Mouse (Mus musculus) T-helper 17 cell (primary cell): ENCODE data around the gene Dhrs7.

ENCODE experiments used
- in situ Hi-C, 2 experiments: fragments of 300-600 bp; cut with MboI, MseI; formaldehyde crosslinking; loops; 1 replicate in 1 of 2; 2 replicates in 1 of 2; pipeline ENCODE4 v1.15.1; 2025; ENCODE audit warnings: high pct_unique_total_duplicates in 2 of 2

Gene Dhrs7

DNA sequence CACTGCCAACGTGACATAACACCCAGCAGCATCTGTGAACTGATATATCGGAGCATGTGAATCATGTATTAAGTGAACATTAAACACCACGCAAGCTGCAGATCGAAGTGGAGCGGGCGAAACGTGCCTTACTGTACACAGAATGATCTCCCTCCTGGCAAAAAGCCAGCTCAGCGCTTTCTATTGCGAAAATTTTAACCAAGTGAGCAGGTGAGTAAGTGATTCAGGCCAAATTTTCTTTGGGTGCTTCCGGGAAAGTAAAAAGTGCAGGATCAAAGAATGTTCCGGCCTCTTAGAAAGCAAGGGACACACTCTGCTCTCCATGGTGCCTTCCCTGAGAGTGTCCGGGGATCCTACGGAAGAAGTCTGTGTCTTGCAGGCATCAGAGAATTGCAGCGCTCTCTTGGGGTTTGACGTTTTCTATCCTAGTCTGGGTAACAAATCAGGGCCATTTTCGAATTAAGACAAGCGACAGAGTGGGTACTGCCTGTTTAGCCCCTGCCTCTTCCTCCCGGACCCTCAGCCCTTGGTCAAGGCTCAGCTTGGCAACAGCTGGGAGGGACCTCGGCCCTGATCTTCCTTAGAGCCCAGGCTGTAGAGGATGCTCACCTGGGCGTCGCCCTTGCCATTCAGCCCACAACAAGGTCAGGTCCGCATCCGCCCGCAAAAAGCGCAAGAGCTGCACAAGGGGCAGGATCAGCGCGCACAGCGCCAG, 532 bp downstream of the Dhrs7 start:
- in situ Hi-C loops: loop anchor here (5.0 to 25.0 kb wide), 4 partner anchors 98 to 577 kb away; partner anchors contain the start of genes Jkamp (in 1 of the 2) and L3hypdh (in 1 of the 2)

DNA sequence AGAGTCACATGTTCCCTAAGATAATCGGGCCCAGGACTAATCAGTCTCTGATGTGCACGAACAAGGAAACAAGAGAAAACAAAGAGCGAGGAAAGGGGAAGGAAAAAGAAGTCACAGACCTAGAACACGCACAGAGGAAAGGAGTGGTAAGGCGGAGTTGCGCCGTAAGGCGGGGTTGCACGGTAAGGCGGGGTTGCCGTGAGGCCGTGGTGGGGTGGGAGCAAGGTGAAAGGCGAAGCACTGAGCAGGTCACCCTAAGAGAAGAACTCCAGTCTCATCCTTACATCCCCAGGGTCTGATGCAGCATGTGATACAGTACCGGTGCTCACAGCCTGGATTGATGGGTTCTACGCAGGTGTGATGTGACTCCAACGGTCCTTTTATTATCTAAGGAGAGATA, 8.9 kb downstream of the Dhrs7 start:
- in situ Hi-C loops: loop anchor here in 1 of 2 experiments (25.0 kb wide), 1 partner anchor 568 kb away; the partner anchor contains the start of genes Jkamp and L3hypdh

DNA sequence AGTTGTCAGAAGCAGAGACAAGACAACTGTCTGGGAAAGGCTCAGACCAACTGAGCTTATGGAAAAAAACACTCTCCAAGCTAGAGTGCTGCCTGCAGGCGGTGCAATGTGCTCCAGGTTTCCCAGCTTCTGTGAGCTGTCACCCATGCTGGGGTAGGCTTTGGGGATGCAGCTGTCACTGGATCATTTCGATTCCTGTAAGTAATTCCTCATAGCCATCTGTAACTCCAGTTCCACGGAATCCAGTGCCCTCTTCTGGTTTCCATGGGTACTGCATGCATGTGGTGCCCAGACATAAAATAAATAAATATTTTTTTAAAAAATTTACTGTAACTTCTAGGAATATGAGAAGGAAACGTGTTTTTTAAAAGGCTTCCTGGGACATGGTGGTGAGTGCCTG, 10.0 kb downstream of the Dhrs7 start:
- in situ Hi-C loops: loop anchor here in 1 of 2 experiments (25.0 kb wide), 1 partner anchor 567 kb away; the partner anchor contains the start of genes Jkamp and L3hypdh

DNA sequence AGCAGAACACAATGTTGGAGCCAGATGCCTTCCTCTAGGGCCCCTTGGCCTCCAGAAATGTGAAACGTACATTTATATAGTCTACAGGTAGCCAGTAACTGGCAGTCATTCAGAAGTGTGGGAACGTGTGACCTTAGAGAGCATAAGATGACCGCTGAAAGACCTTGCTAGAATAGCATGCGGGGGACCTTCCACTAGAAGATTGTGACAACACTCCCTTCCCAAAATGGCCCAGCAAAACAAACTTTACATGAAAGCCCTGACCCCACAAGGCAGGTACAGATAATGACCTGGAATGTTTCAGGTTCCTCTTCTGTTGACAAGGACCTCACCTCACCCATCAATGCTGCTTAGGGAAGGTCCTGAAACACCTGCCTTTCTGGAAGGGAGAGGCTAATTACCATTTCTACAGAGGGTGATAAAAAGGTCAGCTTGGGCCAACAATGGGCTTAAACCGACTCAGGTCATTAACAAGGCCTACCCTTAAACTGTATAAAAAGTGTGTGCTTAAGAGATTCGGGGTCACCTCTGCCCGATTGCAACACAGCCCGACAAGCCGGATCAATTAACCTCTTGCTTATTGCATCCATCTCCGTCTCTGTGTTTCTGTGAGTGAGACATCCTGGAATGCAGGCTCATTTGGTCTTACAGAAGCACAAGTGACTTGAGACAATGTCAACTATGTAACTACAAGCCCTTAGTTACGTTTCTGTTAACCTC, 14.9 kb downstream of the Dhrs7 start, which contains the start of gene Gm4756:
Gm4756 (minus strand) TSS at position 51 of the 720 bp plus-strand sequence.
- in situ Hi-C loops: loop anchor here in 1 of 2 experiments (25.0 kb wide), 1 partner anchor 562 kb away; the partner anchor contains the start of genes Jkamp and L3hypdh

DNA sequence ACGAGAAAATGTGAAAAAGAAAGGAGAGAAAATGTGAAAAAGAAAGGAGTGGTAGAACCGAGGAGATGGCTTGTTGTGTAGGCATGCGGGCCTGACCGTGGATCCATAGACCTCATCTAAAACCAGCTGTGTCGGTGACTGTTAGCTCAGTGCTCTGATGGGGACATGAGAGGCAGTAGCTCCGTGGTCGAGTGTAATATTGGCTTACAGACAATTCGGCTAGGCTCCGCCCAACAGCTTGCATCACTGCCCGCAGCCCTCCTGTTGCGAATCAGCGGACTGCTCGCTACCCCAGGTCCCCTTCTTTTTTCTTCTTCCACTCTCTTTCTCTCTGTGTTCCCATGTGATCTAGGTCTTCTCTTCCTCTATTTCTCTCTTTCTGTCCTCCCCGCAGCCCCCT, 15.8 kb downstream of the Dhrs7 start:
- in situ Hi-C loops: no loop called here

DNA sequence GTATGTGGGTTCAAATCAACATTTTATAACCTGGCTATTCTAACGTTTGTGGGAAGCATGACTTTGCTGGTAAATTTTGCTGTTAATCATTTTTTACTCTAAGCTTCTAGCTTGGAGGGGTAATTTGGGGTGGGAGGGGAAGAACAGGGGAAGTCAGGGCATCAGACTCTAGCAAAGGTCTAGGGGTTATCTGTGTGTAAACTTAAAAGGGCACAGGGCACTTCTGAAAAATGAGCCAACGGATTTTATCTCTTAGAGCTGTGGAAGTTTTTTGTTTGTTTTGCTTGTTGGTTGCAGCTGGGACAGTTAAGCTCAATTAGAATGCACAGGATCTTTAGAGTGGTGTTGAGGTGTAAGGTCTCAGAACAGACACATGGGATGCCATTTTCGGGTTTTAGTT, 26.7 kb downstream of the Dhrs7 start:
- in situ Hi-C loops: loop anchor here in 1 of 2 experiments (10.0 kb wide), 1 partner anchor 153 kb away; no protein-coding TSS in a partner anchor

DNA sequence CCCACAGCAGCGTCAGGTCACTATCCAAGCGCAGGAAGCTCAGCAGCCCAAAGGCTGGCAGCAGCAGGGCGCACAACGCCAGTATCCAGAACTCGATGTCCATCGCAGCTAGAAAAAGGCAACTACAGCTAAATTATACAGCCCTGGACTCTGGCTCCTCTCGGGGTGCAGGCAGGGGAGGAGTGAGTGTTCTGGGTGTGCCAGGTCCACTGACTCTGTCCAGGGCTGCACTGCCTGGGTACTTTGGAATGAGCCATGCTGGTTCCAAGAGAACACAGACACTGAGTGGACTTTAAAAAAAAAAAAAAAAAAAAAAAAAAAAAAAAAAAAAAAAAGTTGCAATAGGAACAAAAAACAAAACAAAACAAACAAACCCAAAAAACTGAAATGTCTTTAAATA, 36.0 kb downstream of the Dhrs7 start:
- in situ Hi-C loops: no loop called here

DNA sequence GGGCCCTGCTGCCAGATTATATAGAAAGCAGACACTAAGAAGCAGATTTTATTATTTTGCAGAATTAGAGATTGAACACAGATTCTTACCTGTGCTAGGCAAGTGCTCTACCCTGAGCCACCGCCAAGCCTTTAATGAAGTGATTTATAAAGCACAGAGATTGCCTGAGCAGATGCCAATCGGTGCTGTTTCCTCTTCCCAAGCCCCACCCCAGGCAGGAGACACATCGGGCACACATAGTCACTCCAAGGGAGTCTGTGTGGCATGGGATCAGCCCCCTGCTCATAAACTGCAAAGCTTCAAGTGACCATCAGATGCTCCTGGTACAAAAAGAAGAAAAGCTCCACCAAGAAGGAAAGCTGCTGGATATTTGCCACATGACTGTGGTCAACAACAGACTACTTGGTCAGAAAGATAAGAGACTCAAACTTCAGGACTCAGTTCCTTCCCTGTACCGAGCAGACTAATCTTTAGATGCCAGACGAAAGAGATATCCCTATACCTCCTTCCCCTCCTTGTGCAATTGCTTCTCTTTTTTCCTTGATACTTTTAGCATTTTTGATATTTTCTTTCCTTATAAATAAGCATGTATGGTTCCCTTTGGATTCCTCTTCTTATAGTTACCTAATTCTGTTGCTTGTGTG, 41.7 kb downstream of the Dhrs7 start:
- in situ Hi-C loops: loop anchor here in 1 of 2 experiments (25.0 kb wide), 1 partner anchor 1889 kb away; no protein-coding TSS in a partner anchor

DNA sequence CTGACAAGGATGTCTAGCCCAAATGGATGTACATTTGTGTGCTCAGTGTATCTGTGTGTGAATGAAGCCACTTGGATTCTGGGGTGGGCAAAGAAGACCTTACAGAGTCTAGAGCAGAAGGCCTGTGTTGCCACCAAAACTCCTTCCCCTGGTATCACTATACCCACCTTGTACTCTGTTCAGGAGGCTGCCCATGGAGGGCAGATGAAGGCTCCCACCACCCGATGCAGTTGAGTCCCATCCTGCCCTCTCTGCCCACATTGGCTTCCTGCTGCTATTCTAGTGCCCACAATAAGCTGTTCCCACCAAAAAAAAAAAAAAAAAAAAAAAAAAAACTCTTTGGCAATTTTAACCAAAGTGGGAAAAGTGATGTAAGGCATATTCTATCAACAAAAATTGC, 43.3 kb downstream of the Dhrs7 start:
- in situ Hi-C loops: loop anchor here in 1 of 2 experiments (25.0 kb wide), 1 partner anchor 1891 kb away; no protein-coding TSS in a partner anchor

DNA sequence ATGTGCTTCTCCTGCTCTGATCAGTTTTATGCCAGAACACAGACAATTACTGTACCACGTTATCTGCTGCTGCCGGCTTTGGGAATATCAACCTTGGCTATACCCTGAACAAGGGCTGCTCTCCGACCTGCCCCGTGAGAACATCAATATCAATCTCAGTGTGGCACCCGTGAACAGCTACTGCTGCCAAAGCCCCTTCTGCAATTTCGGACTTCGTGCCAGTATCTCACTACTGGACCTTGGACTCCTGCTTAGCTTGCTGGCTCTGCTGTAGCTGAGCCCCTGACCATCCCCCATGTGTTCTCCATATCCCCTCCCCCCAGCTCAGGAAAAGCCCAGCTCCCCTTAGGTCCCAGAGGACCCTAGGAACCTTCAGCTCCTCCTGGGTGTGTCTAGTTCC, 43.9 kb downstream of the Dhrs7 start:
- in situ Hi-C loops: loop anchor here in 1 of 2 experiments (25.0 kb wide), 1 partner anchor 1891 kb away; no protein-coding TSS in a partner anchor

DNA sequence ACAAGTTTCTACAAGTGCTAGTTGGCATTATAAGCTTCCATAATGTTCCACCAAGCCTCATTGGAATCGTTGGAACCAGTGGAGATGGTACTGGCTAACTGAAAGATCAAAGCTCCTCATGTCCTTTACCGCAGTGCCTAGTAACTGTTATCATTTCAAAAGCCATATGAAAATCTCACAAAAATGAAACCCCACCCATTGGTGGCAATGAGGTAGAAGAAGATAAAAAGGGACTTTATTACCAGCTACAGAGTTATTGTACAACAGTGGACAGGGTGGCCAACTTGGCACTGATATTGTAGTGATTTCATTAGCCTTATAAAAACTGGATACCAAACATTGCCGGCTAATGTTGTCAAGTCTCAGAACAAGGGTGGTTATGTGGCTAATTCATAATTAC, 52.7 kb downstream of the Dhrs7 start:
- in situ Hi-C loops: loop anchor here in 1 of 2 experiments (25.0 kb wide), 1 partner anchor 1900 kb away; no protein-coding TSS in a partner anchor
